In the genomic region with DNA sequence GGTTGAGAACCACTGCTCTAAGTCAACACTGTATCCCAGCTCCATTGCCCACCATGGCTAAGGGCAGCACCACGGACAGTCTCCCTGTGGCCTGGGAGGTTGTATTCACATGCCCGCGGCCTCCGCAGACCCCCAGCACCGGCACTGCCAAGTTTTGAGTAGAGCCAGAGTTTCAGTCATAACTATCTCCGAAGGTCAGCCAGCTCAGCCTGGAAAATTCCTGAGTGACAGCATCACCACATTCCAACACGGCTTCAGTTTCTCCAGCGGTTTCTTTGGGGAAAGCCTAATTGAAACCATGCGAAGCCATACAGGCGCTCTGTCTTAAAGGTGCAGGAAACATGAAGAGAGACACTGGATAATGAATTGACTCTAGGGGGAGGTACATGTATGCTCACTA, we compare ENCODE assay signal across 9 mouse cellular contexts.
A peak's percentile ranks its signal among the peaks of the same experiment; 100 is the strongest.
DNase-seq lines count a peak whose midpoint lies in the region; ATAC-seq and TF ChIP-seq lines count a peak whose summit lies in the region.
"Had no signal": no experiment of that assay in that cellular context is flagged by ENCODE, and none has a peak within 500 bp of the region (broad histone marks: within the 10 kb centered on the region; RNA-seq: fewer than 3 reads in every experiment).

No protein-coding gene starts in this region.

- no peaks in the 10 kb centered on the region for H3K36me3 ChIP-seq in C2C12 (ENCODE audit: control insufficient read depth, insufficient read depth)
- no peaks in the 10 kb centered on the region for H3K36me3 ChIP-seq in stomach, embryonic 14.5 days (ENCODE audit: control insufficient read depth, insufficient read depth, low read length)
- H3K36me3 ChIP-seq: liver, embryonic 15.5 days had no signal

- peak overlapping the region; percentile 74; the same call in 1 of the 2 replicates for H3K27ac ChIP-seq in stomach, embryonic 14.5 days (ENCODE audit: low read length)
- H3K27ac ChIP-seq: liver, embryonic 15.5 days had no signal

- 7% methylated on average over 10 of the region's 10 CpGs for WGBS in stomach, embryonic 14.5 days

- H3ac ChIP-seq in C2C12 (ENCODE audit: control insufficient read depth, insufficient read length, low read depth) = no peak overlapping the region

- ATAC-seq in stomach, embryonic 14.5 days (ENCODE audit: insufficient number of reproducible peaks, insufficient read depth, low FRiP score, low read depth) = peak; percentile 65; the same call in 1 of the 2 replicates

- no peaks in the 10 kb centered on the region for H3K9me3 ChIP-seq in stomach, embryonic 14.5 days (ENCODE audit: control insufficient read depth, low read depth, low read length)
- H3K9me3 ChIP-seq: liver, embryonic 15.5 days had no signal

- H3K79me2 ChIP-seq in C2C12 (ENCODE audit: control insufficient read depth, insufficient read depth) = no peaks in the 10 kb centered on the region

- H3K9ac ChIP-seq in stomach, embryonic 14.5 days (replicated peaks; ENCODE audit: low read depth, low read length) = no peak overlapping the region
- H3K9ac ChIP-seq: liver, embryonic 15.5 days had no signal

- DNase-seq in adrenal gland, postnatal 10 days = peak; percentile 73
- peak; percentile 73 for DNase-seq in heart, adult 8-10 months (ENCODE audit: low spot score)
- DNase-seq in kidney, postnatal 14 days = peak; percentile 69
- DNase-seq in frontal cortex, postnatal 36 days (ENCODE audit: low spot score in 2 of 2) = no peak
- DNase-seq in left cerebral cortex, adult 18-20 months (ENCODE audit: low spot score in 2 of 2) = no peak
- no peak for DNase-seq in cerebellum, adult 11-12 months

- peaks cover 19% of the 10 kb centered on the region for H3K4me1 ChIP-seq in stomach, embryonic 14.5 days (ENCODE audit: control insufficient read depth, insufficient read depth, low read length)
- H3K4me1 ChIP-seq: liver, embryonic 15.5 days had no signal

- TF ChIP-seq CTCF in C2C12 (IDR thresholded peaks at IDR 0.05; ENCODE audit: control insufficient read depth, insufficient read depth, insufficient read length) = no peak

- no peak overlapping the region for H3K4me3 ChIP-seq in C2C12 (ENCODE audit: insufficient read depth, poor library complexity, severe bottlenecking)
- H3K4me3 ChIP-seq in stomach, embryonic 14.5 days (ENCODE audit: low read depth, low read length) = no peak overlapping the region
- H3K4me3 ChIP-seq: liver, embryonic 15.5 days had no signal

- H3K27me3 ChIP-seq in C2C12 (ENCODE audit: control insufficient read depth, insufficient read depth, insufficient read length) = no peaks in the 10 kb centered on the region
- H3K27me3 ChIP-seq in stomach, embryonic 14.5 days (ENCODE audit: control insufficient read depth, insufficient read depth, low read length) = no peaks in the 10 kb centered on the region
- H3K27me3 ChIP-seq: liver, embryonic 15.5 days had no signal

- peak overlapping the region; percentile 10; the same call in 1 of the 2 replicates for H3K4me2 ChIP-seq in stomach, embryonic 14.5 days (replicated peaks; ENCODE audit: low read depth, low read length)
- H3K4me2 ChIP-seq: liver, embryonic 15.5 days had no signal

- no peaks in the 10 kb centered on the region for H3K79me3 ChIP-seq in C2C12 (ENCODE audit: low read depth)

TF ChIP-seq in C2C12, 6 proteins besides CTCF, POLR2A, EP300 and RAD21:
- TF ChIP-seq CEBPB (IDR thresholded peaks at IDR 0.05; ENCODE audit: low read depth) (no peak), MYOG (IDR thresholded peaks at IDR 0.05; ENCODE audit: control insufficient read depth, extremely low read depth, insufficient read length) (no peak), MAX (IDR thresholded peaks at IDR 0.05) (peak; percentile 67)

Comparison
In these comparisons a context has a peak if more than half of its experiments do, and no peak if none do; other contexts are left out.
1. DNase-seq: peak in adrenal gland, postnatal 10 days (single experiment), heart, adult 8-10 months (single experiment) and kidney, postnatal 14 days (single experiment); none in frontal cortex, postnatal 36 days (0 of 2), left cerebral cortex, adult 18-20 months (0 of 2) and cerebellum, adult 11-12 months (single experiment).